Mouse (Mus musculus) forebrain, postnatal 0 days (tissue): ENCODE results near the gene Lars2. TPM values are rescaled to one million over a fixed set of nuclear protein-coding genes. Genes with fewer than 3 reads are reported as not detected.
A peak's percentile ranks its signal among the peaks of the same experiment; 100 is the strongest.

ENCODE experiments used
- ATAC-seq: fragments of 200-750 bp; cut with Nextera tagmentation; 2 replicates; pipeline ENCODE4 v1.8.0; 2017; ENCODE audit warnings: mild to moderate bottlenecking, moderate library complexity
- DNase-seq: peaks from one replicate; pipeline ENCODE4 v3.0.0-alpha.2; 2015
- H3K27ac ChIP-seq: fragments of 300-500 bp; sonication (generic); 2 replicates; pipeline ENCODE4 v1.5.1; 2014; ENCODE audit warnings: low read depth, mild to moderate bottlenecking, antibody characterized with exemption, low read length, moderate library complexity, mixed read lengths
- H3K27me3 ChIP-seq: fragments of 300-500 bp; sonication (generic); 2 replicates; pipeline ENCODE4 v1.6.1; 2014; ENCODE audit warnings: mild to moderate bottlenecking, low read length, mixed read lengths; ENCODE audit not compliant: insufficient read depth
- H3K36me3 ChIP-seq: fragments of 300-500 bp; sonication (generic); 2 replicates; pipeline ENCODE4 v1.6.1; 2014; ENCODE audit warnings: mild to moderate bottlenecking, moderate library complexity; ENCODE audit not compliant: insufficient read depth
- H3K4me1 ChIP-seq: fragments of 300-500 bp; sonication (generic); 2 replicates; pipeline ENCODE4 v1.6.1; 2014; ENCODE audit warnings: antibody characterized with exemption; ENCODE audit not compliant: insufficient read depth
- H3K4me2 ChIP-seq: fragments of 300-500 bp; sonication (generic); 2 replicates; pipeline ENCODE4 v1.6.1; 2014; ENCODE audit warnings: low read depth, mild to moderate bottlenecking, moderate library complexity
- H3K4me3 ChIP-seq: fragments of 300-500 bp; sonication (generic); 2 replicates; pipeline ENCODE4 v1.5.1; 2014; ENCODE audit warnings: low read depth, low read length, mixed read lengths
- H3K9ac ChIP-seq: fragments of 300-500 bp; sonication (generic); 2 replicates; pipeline ENCODE4 v1.6.1; 2014; ENCODE audit warnings: mild to moderate bottlenecking
- H3K9me3 ChIP-seq: fragments of 300-500 bp; sonication (generic); 2 replicates; pipeline ENCODE4 v1.6.1; 2016; ENCODE audit warnings: low read length
- CTCF ChIP-seq: sonication (generic); IDR thresholded peaks from 2 replicates; pipeline ENCODE4 v1.5.1; 2016; ENCODE audit warnings: antibody characterized with exemption, control low read depth, low read depth
- whole genome bisulfite sequencing: fragments of 180-500 bp; shearing (Covaris S2); extraction: QIAGEN DNeasy Blood & Tissue Kit; methylation state at CpG from one replicate; pipeline ENCODE4 v1.1.7; 2014; 5-methylcytosine and 5-hydroxymethylcytosine counted together
- polyA plus RNA-seq: library from polyadenylated mRNA; unstranded; fragments of >200 nt; fragmentation: Nextera tagmentation; extraction: Ambion mirVana; gene quantifications from 2 replicates; pipeline ENCODE4 v1.2.1, GENCODE M21; 2015
- total RNA-seq: library from RNA; depleted of rRNA; stranded (reverse); fragments of >200 nt; gene quantifications from 2 replicates; pipeline ENCODE4 v1.2.3, GENCODE M21; 2014

Lars2 gene
- total and polyA plus RNA-seq, 2 experiments from 2014 or later = 83.3 to 876 TPM

DNA sequence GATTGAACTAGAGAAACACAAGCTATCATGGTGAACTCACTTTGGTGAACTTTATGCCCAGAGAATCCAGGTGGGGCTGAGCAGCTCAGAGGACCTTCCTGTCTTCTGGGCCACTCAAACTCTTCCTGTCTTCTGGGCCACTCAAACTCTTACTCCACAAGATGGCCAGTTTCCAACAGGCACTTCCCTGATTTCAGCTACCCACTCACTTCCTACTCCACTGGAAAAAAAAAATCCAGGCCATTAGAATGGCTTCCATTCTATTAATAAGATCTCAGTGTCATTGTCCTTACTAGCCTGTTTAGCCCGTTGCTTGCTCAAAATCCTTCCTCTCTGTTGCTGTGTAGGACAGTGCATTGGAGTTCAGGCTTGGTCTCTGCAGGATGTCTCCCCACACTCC, 108.8 kb downstream of the Lars2 start:
- Histone ChIP-seq H3K27me3 (no peaks in the 10 kb centered on the region), H3K9ac (no peak overlapping the region), H3K36me3 (no peaks in the 10 kb centered on the region), H3K4me2 (no peak overlapping the region), H3K9me3 (no peaks in the 10 kb centered on the region), H3K27ac (no peak overlapping the region), H3K4me1 (0 out of 2 replicates have a peak, but pooled peaks cover 3% of the 10 kb centered on the region), H3K4me3 (no peak overlapping the region)
- no peak for ATAC-seq
- 66% methylated on average over 1 of the region's 1 CpGs for WGBS
- no peak for TF ChIP-seq CTCF
- no peak for DNase-seq

DNA sequence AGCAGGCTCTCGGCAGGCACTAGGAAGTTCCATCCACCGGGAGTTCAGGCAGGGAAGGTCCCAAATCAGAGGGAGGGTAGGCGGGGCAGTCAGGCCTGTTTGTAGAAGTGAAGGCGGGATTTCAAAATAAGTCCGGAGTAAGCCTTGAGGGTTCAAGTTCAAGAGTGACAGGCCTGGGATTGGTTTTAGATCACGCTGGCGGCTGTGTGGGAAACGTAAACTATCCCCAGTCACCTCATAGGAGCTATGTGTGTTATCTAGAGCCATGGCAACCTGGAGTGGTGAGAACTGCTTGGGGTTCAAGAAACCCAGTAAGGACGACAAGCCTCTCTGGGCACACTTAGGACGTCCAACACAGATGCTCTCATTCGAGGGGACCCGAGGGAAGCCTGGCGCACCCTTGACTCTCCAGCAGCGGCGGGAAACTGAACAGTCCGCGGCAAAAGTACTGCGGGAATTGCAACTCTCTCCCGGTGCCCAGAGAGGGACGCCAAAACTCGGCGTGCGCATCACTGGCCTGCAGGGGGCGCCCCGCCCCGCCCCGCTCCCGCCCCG, 111.4 kb downstream of the Lars2 start:
- H3K27me3 ChIP-seq = no peaks in the 10 kb centered on the region
- no peaks in the 10 kb centered on the region for H3K36me3 ChIP-seq
- ATAC-seq (peak; percentile 72), DNase-seq (peak; percentile 63)
- peak; percentile 61 for TF ChIP-seq CTCF
- H3K9ac ChIP-seq = peak overlapping the region; percentile 6; the same call in 1 of the 2 replicates
- 3% methylated on average over 25 of the region's 29 CpGs for WGBS
- H3K27ac ChIP-seq = 0 out of 2 replicates have a peak overlapping the region, but pooled peaks have one; percentile 10
- peak overlapping the region; percentile 64 for H3K4me2 ChIP-seq
- 0 out of 2 replicates have a peak, but pooled peaks cover 3% of the 10 kb centered on the region for H3K4me1 ChIP-seq
- no peaks in the 10 kb centered on the region for H3K9me3 ChIP-seq
- peak overlapping the region; percentile 57 for H3K4me3 ChIP-seq

DNA sequence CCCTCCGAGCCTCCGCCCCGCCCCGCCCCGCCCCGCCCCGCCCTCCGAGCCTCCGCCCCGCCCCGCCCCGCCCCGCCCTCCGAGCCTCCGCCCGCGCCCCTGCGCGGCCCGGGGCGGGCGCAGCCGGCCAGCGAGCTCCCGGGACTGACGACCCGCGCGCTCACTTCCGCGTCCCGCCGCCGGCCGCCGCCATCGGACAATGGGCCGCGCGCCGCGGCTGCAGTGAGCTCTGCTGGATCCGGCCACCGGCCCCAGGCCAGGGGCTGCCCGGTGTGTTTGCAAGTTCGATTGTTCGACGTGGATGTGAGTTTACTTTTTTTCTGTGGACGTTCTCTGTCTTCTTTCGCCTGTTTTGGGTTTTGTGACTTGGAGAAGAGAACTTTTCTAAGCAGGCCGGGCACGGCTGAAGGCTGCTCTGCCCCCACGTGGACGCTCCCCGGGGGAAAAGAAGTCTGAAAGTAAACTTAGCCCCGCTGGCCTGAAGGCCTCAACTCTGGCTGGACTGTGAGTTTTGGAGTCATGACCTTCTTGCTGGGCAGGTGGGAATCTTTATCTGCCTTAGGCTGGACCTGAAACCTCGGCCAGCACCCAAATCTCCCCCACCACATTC, 112.0 kb downstream of the Lars2 start, which contains the start of gene Limd1:
TSS of gene Limd1 (plus strand) at position 121 of the 610 bp plus-strand sequence.
- no peak for TF ChIP-seq CTCF
- H3K9me3 ChIP-seq = no peaks in the 10 kb centered on the region
- H3K9ac ChIP-seq = peak within 1 kb of the TSS; percentile 49
- 0 out of 2 replicates have a peak, but pooled peaks cover 3% of the 10 kb centered on the region for H3K4me1 ChIP-seq
- no peaks in the 10 kb centered on the region for H3K27me3 ChIP-seq
- peak within 1 kb of the TSS; percentile 57 for H3K4me3 ChIP-seq
- H3K27ac ChIP-seq = peak within 1 kb of the TSS; percentile 58
- ATAC-seq (peak; percentile 75), DNase-seq (no peak)
- H3K4me2 ChIP-seq = peak within 1 kb of the TSS; percentile 64
- WGBS = 5% methylated on average over 38 of the region's 57 CpGs
- no peaks in the 10 kb centered on the region for H3K36me3 ChIP-seq

DNA sequence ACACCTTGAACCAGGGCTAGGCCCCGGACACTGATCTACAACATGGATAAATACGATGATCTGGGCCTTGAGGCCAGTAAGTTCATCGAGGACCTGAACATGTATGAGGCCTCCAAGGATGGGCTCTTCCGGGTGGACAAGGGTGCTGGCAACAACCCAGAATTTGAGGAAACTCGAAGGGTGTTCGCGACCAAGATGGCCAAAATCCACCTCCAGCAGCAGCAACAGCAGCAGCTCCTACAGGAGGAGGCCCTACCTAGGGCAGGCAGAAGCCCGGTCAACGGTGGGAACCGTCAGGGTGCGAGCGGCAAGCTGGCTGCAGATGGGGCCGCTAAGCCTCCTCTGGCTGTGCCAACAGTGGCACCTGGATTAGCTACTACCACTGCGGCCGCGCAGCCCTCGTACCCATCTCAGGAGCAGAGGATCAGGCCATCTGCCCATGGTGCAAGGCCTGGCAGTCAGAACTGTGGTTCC, 112.5 kb downstream of the Lars2 start:
- Histone ChIP-seq H3K4me3 (peak overlapping the region; percentile 57), H3K9me3 (no peaks in the 10 kb centered on the region), H3K27ac (peak overlapping the region; percentile 58; the same call in 1 of the 2 replicates), H3K4me2 (peak overlapping the region; percentile 64), H3K4me1 (0 out of 2 replicates have a peak, but pooled peaks cover 3% of the 10 kb centered on the region), H3K27me3 (no peaks in the 10 kb centered on the region), H3K36me3 (no peaks in the 10 kb centered on the region), H3K9ac (peak overlapping the region; percentile 49; the same call in 1 of the 2 replicates)
- TF ChIP-seq CTCF = no peak
- 16% methylated on average over 17 of the region's 17 CpGs for WGBS
- DNase-seq (no peak), ATAC-seq (0 out of 2 replicates have a peak, but pooled peaks have one; percentile 10)

DNA sequence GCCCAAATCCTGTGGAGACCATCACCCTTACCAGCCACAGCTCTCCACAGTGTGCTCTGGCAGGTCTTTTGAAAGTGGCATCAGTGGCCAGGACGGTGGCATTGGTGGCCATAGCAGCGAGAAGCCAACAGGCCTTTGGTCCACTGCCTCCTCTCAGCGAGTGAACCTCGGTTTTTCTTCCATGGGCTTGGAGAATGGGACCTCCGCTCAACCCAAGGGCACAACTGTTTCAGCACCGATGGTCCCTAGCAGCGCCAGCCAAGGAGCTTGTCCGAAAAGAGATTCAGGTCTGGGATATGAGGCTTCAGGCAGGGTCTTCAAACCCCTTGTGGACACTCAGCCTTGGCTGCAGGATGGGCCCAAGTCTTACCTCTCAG, 113.1 kb downstream of the Lars2 start:
- H3K4me2 ChIP-seq = peak overlapping the region; percentile 64
- no peaks in the 10 kb centered on the region for H3K27me3 ChIP-seq
- H3K27ac ChIP-seq = no peak overlapping the region
- H3K4me3 ChIP-seq = no peak overlapping the region; the same call in 1 of the 2 replicates
- ATAC-seq = no peak
- no peak overlapping the region for H3K9ac ChIP-seq
- H3K9me3 ChIP-seq = no peaks in the 10 kb centered on the region
- no peak for DNase-seq
- no peaks in the 10 kb centered on the region for H3K36me3 ChIP-seq
- TF ChIP-seq CTCF = no peak
- H3K4me1 ChIP-seq = 0 out of 2 replicates have a peak, but pooled peaks cover 3% of the 10 kb centered on the region
- 87% methylated on average over 8 of the region's 8 CpGs for WGBS

DNA sequence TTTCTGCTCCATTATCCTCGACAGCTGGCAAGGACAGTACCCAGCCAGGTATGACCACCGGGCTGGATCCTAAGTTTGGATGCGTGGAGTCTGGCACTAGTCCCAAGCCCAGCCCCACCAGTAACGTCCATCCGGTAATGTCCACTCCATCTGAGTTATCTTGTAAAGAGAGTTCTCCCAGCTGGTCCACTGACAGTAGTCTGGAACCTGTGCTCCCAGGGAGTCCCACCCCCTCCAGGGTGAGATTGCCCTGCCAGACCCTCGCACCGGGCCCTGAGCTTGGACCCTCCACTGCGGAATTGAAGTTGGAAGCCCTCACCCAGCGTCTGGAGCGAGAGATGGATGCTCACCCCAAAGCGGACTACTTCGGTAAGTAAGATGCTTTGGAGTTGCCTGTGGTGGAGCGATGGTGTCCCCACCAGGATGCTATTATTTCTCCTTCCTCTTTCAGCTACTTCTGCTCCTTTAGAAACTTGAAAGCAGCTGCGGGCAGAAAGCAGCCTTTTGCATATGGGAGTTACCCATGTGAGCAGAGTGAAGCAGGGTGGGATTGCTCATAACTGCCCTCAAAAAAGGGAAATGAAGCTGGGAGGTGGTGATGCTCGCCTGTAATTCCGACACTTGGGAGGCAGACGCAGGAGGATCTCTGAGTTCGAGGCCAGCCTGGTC, 113.7 kb downstream of the Lars2 start:
- Histone ChIP-seq H3K27me3 (no peaks in the 10 kb centered on the region), H3K4me3 (no peak overlapping the region), H3K36me3 (no peaks in the 10 kb centered on the region), H3K27ac (no peak overlapping the region), H3K4me2 (peak overlapping the region; percentile 64; the same call in 1 of the 2 replicates), H3K4me1 (0 out of 2 replicates have a peak, but pooled peaks cover 3% of the 10 kb centered on the region), H3K9me3 (no peaks in the 10 kb centered on the region), H3K9ac (no peak overlapping the region)
- 81% methylated on average over 18 of the region's 18 CpGs for WGBS
- DNase-seq = no peak
- no peak for ATAC-seq
- no peak for TF ChIP-seq CTCF
